Mouse (Mus musculus): ENCODE results near the gene Sigmar1. TPM values are rescaled to one million over a fixed set of nuclear protein-coding genes. Genes with fewer than 3 reads are reported as not detected.
"Not testable (repeated sequence)": the region's sequence is repeated elsewhere in the genome, so short reads cannot be mapped to it uniquely, and the experiment has no call there.

The Sigmar1 gene
- 75.5 and 80.2 TPM in 2 replicates for polyA plus RNA-seq (2015; fragmentation: Nextera tagmentation; extraction: Ambion mirVana)

DNA sequence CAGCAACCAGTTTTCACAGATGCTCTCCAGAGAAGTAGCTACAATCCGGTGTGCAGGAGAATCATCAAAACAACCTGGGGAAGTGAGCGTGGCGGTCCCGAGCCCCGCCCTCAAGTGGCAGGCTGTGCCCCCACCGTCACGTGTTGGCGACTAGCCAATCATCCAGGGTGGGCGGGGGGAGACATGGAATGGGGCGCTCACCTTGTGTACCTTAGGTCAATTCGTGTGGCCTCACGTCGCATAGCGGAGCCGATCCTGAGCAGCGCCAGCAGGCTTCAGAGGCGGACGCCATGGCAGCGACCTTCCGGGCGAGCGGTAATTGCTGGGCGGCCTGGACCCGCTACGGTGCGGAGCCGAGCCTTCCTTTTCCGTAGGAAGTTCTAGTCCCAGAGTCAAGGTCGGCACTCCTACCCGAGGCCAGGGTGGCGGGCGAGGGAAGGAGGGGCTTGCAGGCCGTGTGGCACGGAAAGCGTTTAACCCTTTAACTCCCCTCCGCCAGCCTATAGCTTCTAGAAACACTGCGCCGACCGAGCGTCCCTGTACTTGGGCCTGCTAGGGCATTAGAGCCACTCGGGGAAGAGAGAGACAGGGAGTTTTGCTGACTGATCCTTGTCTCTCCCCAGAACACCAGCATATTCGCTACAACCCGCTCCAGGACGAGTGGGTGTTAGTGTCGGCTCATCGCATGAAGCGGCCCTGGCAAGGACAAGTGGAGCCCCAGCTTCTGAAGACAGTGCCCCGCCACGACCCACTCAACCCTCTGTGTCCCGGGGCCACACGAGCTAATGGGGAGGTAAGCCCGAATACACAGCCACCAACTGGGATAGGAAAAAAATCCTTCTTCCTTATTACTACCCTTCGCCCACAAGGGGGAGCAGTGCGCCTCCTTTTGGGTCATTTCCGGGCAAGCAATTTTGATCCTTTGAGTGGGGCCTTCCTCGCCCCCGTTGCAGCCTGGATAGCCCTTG is at the start of gene Sigmar1:
Gene Sigmar1 (minus strand): TSS at position 820 of the 968 bp plus-strand sequence.
- peak within 1 kb of the TSS; percentile 90 for H3K27ac ChIP-seq
- peak within 1 kb of the TSS; percentile 56 for H3K4me3 ChIP-seq
- peak within 1 kb of the TSS; percentile 60 for H3K9ac ChIP-seq
- 0 out of 2 replicates have a peak, but pooled peaks cover 6% of the 10 kb centered on the region for H3K36me3 ChIP-seq
- H3K4me2 ChIP-seq, result peak within 1 kb of the TSS; percentile 82
- peaks cover 28% of the 10 kb centered on the region for H3K4me1 ChIP-seq
- 0% methylated on average over 57 of the region's 57 CpGs for WGBS
- H3K27me3 ChIP-seq, result no peaks in the 10 kb centered on the region
- ATAC-seq (ENCODE audit: borderline replicate concordance, extremely low read depth, low FRiP score, low TSS enrichment), result peak; percentile 57
- H3K9me3 ChIP-seq, result no peaks in the 10 kb centered on the region

DNA sequence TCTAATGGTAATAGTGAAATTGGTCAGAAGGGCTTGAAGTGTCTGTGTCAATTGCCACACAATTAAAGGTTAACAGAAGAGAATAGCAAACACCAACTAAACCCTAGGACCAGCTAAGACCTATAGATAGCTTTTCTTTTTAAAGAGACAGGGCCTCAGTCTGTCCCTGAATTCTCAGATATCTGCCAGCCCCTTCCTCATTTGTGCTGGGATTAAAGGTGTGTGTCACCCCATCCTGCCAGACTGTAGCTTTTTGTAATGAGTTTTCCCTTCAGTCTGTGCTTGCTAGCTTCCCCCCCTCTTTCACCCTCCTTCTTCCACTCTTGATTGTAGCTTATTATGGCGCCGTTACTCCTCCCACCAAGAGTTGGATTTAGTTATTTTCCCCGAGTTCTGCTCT is 27.2 kb upstream of the Sigmar1 start:
- not testable (repeated sequence) for H3K4me1 ChIP-seq; H3K9ac ChIP-seq; H3K4me3 ChIP-seq; ATAC-seq (ENCODE audit: borderline replicate concordance, extremely low read depth, low FRiP score, low TSS enrichment); H3K36me3 ChIP-seq; H3K27me3 ChIP-seq; H3K27ac ChIP-seq; H3K9me3 ChIP-seq; H3K4me2 ChIP-seq
- 41% methylated on average over 3 of the region's 3 CpGs for WGBS

DNA sequence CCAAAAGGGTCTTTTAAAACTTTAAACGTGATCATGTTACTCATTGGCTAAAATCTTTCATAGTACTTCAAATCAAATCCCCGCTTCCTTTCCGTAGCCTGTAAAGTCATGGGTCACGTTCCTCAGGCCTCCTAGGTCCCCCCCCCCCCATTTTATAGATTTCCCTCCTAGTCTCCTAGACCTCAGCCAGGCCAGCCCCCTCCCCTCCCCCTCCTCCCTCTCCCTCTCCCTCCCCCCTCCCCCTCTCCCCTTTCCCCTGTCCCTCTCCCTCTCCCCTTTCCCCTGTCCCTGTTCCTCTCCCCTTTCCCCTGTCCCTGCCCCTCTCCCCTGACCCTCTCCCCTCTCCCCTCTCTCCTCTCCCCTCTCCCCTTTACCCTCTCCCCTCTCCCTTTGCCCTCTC is 26.8 kb upstream of the Sigmar1 start:
- not testable (repeated sequence) for H3K9ac ChIP-seq; H3K9me3 ChIP-seq; H3K27me3 ChIP-seq; H3K4me1 ChIP-seq; H3K4me2 ChIP-seq; H3K36me3 ChIP-seq; ATAC-seq (ENCODE audit: borderline replicate concordance, extremely low read depth, low FRiP score, low TSS enrichment); H3K27ac ChIP-seq; H3K4me3 ChIP-seq
- 38% methylated on average over 4 of the region's 4 CpGs for WGBS

DNA sequence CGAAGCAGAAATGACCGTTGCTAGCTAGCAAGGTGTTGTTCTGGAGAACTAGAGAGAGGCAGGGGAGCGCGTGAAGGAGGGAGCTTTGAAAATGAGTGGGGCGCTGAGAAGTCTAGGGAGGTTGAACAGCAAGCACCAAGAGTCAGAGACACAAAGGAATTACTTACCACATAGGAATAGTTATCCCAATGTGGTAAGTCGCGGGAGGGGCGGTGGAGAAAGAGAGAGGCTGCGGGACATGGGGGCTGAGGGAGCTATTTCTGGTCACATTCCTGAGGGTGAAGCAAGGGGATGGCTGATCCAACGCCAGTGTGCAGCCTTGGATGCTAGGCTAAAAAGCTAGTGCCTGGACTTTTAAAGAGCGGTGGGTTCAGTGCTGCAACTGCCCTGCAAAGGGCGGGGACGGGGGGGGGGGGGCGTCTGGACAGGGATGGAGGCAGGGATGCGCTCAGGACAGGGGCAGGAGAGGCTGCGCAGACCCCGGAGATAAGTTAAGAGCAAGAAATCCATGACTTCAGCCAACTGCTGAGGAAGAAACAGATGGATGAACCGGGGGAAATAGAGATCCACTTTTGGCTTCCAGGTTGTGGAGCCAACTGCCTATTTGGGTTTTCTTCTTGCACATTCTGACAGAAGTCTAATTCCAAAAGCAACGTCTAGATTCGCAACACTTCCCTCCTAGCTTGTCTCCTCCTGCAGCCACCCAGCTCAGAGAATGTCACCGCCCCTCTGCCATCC is 26.0 kb upstream of the Sigmar1 start:
- ATAC-seq (ENCODE audit: borderline replicate concordance, extremely low read depth, low FRiP score, low TSS enrichment); H3K27me3 ChIP-seq; H3K27ac ChIP-seq; H3K4me3 ChIP-seq; H3K4me1 ChIP-seq; H3K9ac ChIP-seq; H3K36me3 ChIP-seq; H3K9me3 ChIP-seq: not testable (repeated sequence)
- peak overlapping the region; percentile 10; the same call in 1 of the 2 replicates for H3K4me2 ChIP-seq
- WGBS, result 18% methylated on average over 13 of the region's 21 CpGs

DNA sequence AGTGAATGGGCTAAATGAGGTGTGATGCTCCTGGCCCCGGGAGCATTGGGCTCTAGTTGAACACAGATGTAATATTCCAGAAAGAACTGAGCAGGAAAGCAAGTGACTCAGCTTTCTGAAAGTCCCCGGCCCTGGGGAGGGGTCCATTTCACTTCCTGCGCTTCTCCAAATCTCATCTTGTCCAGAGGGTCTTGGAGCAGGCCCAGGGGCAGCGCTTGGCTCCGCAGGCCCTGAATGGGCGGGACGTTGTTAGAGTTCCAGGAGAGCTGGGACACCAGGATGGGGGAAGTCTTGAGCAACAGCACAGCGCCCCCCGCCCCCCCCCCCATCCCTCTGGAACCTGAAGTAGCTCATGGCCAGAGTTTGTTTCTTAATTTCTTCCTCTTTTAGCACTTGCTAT is 25.3 kb upstream of the Sigmar1 start:
- H3K4me3 ChIP-seq; H3K4me2 ChIP-seq; H3K36me3 ChIP-seq; H3K27ac ChIP-seq; H3K4me1 ChIP-seq; H3K9ac ChIP-seq; H3K9me3 ChIP-seq; ATAC-seq (ENCODE audit: borderline replicate concordance, extremely low read depth, low FRiP score, low TSS enrichment); H3K27me3 ChIP-seq: not testable (repeated sequence)
- WGBS, result 24% methylated on average over 9 of the region's 9 CpGs

DNA sequence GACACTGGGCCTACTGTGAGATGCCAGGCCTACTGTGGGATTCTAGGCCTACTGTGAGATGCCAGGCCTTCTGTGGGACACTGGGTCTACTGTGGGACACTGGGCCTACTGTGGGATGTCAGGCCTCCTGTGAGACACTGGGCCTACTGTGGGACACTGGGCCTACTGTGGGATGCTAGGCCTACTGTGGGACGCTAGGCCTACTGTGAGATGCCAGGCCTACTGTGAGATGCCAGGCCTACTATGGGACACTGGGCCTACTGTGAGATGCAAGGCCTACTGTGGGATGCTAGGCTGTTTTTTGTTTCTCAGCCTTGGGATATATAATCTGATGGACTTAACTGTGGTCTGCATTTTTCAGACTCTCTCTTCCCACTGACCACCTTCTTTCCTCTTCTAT is 19.9 kb upstream of the Sigmar1 start:
- not testable (repeated sequence) for H3K4me3 ChIP-seq; H3K4me2 ChIP-seq; H3K27ac ChIP-seq; H3K9ac ChIP-seq; ATAC-seq (ENCODE audit: borderline replicate concordance, extremely low read depth, low FRiP score, low TSS enrichment); H3K9me3 ChIP-seq; H3K4me1 ChIP-seq; H3K36me3 ChIP-seq; H3K27me3 ChIP-seq
- 80% methylated on average over 1 of the region's 1 CpGs for WGBS

DNA sequence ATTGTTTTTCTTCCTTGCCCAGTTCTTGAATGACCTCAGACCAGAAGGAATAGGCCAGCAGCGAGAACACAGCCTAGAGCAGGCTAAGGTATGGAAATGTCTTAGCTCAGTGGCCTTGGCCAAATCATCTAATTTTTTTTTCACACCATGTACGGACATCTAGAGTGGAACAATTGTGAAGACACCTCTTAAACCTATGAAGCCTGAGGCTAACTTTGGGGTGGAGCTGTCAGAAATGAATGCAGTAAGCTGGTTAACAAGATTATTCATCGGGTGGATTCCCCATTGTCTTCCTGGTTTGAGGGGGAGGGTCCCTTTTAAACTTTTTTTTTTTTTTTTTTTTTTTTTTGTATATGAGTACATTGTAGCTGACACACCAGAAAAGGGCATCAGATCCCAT is 18.5 kb upstream of the Sigmar1 start:
- not testable (repeated sequence) for H3K27me3 ChIP-seq; H3K9ac ChIP-seq; ATAC-seq (ENCODE audit: borderline replicate concordance, extremely low read depth, low FRiP score, low TSS enrichment); H3K36me3 ChIP-seq; H3K9me3 ChIP-seq; H3K4me1 ChIP-seq
- 64% methylated on average over 3 of the region's 3 CpGs for WGBS
- Histone ChIP-seq H3K4me3 (peak overlapping the region; percentile 44), H3K27ac (peak overlapping the region; percentile 47), H3K4me2 (peak overlapping the region; percentile 54)

DNA sequence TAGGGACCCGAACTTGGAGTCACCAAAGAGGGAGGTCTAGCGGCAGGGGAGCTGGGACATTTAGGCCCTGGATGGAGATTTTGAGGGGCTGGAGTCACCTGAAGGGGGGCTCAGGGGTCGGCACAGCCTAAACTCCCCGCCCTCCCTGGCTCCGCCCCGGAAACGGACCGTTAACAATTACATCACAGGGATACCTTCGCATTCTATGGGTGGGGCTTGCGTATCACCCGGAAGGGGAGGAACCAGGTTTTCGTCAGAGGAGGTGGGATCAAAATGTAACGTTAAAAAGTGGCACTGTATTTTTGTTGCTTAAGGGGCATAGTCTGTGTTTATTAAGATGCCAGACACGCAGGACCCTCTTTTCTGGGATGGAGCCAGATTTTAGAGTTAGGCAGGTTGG is 18.0 kb upstream of the Sigmar1 start, which contains the start of gene Ccl27a:
Gene Ccl27a (minus strand): TSS at position 246 of the 400 bp plus-strand sequence.
- H3K27ac ChIP-seq, result peak within 1 kb of the TSS; percentile 47
- not testable (repeated sequence) for H3K27me3 ChIP-seq; H3K4me1 ChIP-seq; ATAC-seq (ENCODE audit: borderline replicate concordance, extremely low read depth, low FRiP score, low TSS enrichment); H3K9me3 ChIP-seq; H3K36me3 ChIP-seq; H3K9ac ChIP-seq
- H3K4me3 ChIP-seq, result peak within 1 kb of the TSS; percentile 44
- WGBS, result under 1% methylated on average over 12 of the region's 14 CpGs
- peak within 1 kb of the TSS; percentile 54 for H3K4me2 ChIP-seq

DNA sequence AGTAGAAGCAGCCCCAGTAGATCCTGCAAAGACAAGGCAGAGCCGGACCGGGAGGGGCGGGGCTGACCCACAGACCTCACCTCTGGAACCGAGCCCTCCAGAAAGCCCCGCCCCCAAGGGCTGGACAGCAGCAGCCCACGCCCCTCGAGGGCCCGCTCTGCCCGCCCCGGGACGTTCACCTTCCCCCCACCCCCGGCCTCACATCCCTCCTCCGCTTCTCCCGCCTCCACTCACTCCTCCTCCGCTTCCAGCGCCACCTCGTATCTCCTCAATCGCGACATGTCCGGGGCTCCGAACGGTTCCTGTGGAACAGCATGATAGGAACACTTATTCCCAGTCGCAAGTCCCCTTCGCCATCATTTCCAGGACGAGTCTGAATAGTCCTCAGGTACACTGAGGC is 17.5 kb upstream of the Sigmar1 start:
- not testable (repeated sequence) for ATAC-seq (ENCODE audit: borderline replicate concordance, extremely low read depth, low FRiP score, low TSS enrichment); H3K4me1 ChIP-seq; H3K36me3 ChIP-seq; H3K9ac ChIP-seq; H3K9me3 ChIP-seq; H3K27me3 ChIP-seq
- H3K4me2 ChIP-seq, result peak overlapping the region; percentile 54
- 0 out of 2 replicates have a peak overlapping the region, but pooled peaks have one; percentile 47 for H3K27ac ChIP-seq
- peak overlapping the region; percentile 44 for H3K4me3 ChIP-seq
- 3% methylated on average over 18 of the region's 25 CpGs for WGBS

DNA sequence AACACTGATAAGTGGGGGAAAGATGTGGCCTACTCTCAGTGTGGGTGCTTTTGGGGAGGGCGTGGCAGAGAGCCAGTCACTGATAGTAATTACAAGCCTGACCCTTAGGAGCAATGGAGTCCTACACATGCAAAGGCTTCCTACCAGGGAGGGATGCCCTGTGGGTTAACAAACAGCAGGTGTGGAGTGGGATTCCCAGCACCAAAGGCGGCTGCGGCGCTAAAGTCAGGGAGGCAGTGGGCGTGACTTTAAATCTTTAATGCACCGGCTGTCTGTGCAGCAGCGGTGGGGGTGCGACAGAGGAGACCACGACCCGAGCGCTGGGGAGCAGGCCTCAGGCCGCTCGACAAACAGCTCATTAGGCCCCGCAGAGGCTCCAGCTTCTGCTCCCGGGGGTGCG is 17.0 kb upstream of the Sigmar1 start:
- WGBS, result 5% methylated on average over 9 of the region's 16 CpGs
- not testable (repeated sequence) for H3K4me1 ChIP-seq; H3K36me3 ChIP-seq; H3K27me3 ChIP-seq; H3K9me3 ChIP-seq; ATAC-seq (ENCODE audit: borderline replicate concordance, extremely low read depth, low FRiP score, low TSS enrichment); H3K27ac ChIP-seq; H3K9ac ChIP-seq
- Histone ChIP-seq H3K4me3 (peak overlapping the region; percentile 24), H3K4me2 (peak overlapping the region; percentile 47)

DNA sequence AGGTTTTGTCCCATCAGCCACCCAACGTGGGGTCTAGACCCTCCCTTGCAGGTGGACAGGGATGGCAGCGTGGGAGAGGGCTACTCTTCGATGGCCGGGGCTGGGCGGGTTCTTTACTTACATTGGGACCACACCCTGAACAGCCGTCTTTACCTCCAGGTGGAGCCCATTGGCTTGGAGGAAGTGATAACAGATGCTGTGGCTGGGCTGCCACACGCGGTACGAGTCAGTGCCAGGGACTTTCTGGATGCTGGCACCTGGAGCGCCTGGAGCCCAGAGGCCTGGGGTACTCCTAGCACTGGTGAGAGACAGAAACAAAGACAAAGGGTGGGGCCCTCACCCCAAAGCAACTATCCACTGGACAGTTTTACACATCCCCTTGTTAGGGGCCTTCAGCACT is 11.3 kb upstream of the Sigmar1 start:
- H3K27me3 ChIP-seq; H3K27ac ChIP-seq; H3K4me3 ChIP-seq; H3K9ac ChIP-seq; H3K36me3 ChIP-seq; H3K9me3 ChIP-seq; H3K4me2 ChIP-seq; H3K4me1 ChIP-seq; ATAC-seq (ENCODE audit: borderline replicate concordance, extremely low read depth, low FRiP score, low TSS enrichment): not testable (repeated sequence)
- 76% methylated on average over 10 of the region's 10 CpGs for WGBS

DNA sequence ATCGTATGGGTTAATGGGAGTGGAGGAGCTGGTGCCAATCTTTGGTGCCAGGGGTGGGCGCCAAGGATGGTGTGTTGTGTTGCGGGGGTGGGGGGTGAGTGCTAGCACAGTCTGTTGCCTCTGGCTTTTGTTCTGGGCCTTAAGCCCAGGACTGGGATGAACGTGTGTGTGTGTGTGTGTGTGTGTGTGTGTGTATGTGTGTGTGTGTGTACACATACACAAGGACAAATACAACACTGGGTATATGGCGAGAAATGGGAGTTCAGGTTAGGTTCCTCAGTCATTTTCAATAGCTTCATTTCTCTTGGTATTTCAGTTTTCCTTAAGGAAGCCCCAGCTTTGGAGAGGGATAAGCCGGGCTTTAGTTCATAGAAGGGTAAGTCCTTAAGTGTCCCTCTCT is 7.2 kb upstream of the Sigmar1 start:
- H3K27ac ChIP-seq; ATAC-seq (ENCODE audit: borderline replicate concordance, extremely low read depth, low FRiP score, low TSS enrichment); H3K9ac ChIP-seq; H3K9me3 ChIP-seq; H3K27me3 ChIP-seq; H3K36me3 ChIP-seq; H3K4me3 ChIP-seq; H3K4me2 ChIP-seq: not testable (repeated sequence)
- 64% methylated on average over 4 of the region's 6 CpGs for WGBS
- H3K4me1 ChIP-seq, result peaks cover 37% of the 10 kb centered on the region

Measured in lung, embryonic 15.5 days (tissue).